Mouse (Mus musculus): ENCODE measurements around the gene Sbno2.
A peak's percentile ranks its signal among the peaks of the same experiment; 100 is the strongest.

Sbno2 gene

DNA sequence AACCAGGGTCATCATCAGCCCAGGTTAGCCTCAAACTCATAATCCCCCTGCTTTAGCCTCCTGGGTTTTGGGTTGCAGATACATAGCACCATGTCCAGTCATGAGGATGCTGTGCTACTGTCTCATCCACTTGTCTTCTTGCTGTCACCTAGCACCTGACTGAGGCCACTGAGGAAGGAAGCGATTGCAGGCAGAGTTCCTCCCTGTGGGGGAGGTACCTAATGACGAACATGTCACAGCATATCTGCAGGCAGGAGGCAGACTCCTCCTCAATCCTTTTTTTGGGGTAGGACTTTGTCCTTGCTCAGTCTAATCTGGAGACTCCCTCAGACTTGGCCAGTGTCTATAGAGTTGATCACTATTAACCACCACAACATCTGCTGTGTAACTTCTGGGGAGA is 16.3 kb upstream of the Sbno2 start:
- DNase-seq = no peak

DNA sequence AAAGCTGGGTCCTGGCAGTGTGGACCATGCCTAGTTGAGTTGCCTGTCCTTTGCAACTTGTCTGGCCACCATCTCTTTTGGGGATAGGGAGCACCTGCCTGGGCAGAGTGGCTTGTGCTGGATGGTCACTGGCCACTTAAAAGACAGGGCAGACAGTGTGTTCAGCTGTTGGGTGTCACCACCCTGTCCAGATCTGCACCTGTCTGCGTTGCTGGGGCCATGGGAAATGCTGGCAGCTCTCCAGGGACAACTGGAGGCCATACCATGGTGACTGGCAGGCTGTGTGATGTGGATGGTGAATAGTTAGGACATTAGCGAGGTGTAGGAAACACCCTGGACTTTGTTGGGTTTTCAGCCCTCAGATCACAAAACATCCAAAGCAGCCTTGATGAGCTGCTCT is 14.8 kb upstream of the Sbno2 start:
- DNase-seq = no peak

DNA sequence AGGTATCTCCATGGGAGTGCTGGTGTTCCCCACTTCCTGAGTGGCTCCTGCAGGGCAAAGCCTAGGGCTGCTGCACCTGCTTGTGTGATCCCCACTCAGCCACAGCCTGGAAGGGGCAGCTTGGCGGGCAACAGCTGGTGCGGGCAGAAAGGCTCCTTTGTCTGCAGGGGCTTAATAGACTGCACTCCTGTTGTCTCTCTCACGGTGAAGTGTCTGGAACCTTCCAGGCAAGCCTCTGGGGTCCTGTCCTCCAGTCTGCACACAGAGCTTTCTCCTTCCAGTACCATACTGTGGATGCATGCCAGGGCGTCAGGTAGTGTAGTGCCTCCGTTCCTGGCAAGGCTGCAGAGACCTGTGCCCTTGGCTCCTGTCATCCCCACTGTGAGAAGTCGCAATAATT is 13.2 kb upstream of the Sbno2 start:
- no peak for DNase-seq

DNA sequence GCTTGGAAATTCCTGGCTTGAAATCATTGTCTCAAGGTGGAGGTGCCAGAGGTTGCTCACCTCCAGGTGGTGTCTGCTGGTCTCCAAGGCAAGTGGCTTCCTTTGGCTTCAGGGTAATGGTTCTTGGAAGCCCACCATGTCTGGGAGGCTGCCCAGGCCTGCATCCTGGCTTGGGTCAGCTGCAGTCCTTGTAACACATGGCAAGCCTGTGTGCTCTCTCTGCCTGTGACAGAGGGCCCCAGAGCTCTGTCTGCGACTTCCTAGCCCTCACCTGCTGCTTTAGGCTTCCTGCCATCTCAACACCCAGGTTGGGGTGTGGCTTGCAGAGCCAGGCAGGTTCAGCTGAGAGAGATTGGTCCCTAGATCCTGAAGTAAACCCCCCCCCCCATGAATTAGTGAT is 12.4 kb upstream of the Sbno2 start:
- no peak for DNase-seq

DNA sequence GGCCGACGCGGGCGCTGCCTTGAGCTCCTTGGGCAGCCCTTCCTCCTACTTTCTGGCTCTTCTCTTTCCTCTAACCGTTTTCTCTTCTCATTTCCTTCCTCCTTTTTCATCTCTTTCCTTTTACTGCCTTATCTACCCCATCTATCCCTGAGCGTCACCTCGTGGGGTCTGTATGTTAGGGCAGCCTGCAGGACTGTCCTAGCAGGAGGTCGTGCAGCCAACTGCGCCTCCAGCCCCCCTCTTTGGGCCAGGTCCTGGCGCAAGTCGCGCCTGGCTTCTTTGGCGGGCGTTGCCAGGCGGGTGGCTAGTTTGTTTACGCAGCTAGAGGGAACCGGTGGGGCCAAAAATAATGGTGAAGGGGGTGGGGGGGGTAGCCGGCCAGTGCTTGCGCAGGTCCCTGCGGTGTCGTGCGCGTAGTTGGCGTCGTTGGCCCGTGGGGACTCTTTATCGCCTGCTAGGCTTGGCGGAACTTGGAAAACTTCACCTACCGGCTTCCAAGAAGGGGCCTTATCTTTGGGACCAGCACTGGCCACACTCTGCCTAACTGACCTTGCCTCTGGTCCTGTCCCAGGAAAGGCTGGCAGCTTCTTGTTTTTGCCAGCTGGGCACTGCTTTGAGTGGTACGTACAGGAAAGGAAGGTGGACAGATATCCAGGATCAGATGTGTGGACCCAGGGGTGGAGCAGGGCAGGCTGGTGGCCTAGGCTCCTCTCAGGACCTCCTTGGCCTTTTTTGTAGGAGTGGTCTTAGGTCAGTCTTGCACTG is 11.7 kb upstream of the Sbno2 start:
- DNase-seq = no peak

DNA sequence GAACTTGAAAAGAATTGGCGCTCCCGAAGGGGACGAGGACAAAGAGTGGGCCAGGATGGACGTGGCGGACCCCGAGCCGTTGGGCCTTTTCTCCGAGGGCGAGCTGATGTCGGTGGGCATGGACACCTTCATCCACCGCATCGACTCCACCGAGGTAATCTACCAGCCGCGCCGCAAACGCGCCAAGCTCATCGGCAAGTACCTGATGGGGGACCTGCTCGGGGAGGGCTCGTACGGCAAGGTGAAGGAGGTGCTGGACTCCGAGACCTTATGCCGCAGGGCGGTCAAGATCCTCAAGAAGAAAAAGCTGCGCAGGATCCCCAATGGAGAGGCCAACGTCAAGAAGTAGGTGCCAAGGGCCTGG is 11.2 kb upstream of the Sbno2 start:
- DNase-seq = no peak

DNA sequence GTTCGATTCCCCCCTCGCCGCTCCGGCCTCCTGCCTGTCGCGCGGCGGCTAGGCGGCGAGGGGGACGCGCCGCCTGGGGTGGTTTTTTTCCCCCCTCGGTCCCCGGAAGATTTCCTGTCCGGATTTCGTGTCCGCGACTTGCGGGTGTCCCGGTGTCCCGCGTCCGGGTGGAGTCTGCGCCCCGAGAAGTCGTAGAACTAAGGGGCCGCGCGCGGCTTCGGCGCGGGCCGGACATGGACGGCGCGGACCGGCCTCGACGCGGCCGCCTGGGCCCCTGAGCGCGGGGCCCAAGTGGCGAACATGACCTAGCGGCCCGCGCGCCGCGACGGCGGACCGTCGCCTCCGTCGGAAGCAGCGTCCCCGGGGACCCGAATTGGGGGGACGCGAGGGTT is 10.6 kb upstream of the Sbno2 start:
- DNase-seq = no peak

DNA sequence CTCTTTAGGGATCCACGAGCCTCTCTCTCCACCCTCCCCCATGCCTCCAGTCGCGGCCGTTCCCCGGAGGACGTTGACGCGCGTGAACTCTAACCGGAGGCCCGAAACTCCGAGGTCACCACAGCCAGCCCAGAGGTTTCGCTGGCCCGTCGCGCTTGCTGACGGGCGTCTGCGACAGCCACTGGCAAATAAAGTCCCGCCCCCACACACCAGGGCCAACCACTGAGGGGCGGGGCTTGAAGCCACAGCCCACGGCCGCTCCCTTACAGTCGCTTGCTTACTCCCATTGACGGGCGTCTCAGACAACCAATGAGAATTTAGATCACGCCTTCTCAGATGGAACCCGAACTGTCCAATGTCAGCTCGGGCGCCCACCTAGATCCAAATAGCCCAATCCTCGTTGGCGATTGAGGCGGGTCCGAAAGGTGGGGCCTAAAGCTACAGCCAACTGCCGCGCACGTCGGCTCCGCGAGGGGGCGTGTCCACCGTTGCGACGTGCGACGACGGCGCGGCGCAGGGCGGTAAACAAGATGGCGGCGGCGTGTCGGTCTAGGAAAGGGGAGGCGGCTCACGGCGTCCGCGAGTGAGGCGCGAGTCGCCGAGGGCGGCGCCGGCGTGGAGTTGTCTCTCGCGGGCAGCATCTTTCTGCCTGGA is 10.0 kb upstream of the Sbno2 start, which contains the start of gene Stk11:
Stk11 (plus strand) TSS at position 514 of the 654 bp plus-strand sequence.
- peak; percentile 99 for DNase-seq

DNA sequence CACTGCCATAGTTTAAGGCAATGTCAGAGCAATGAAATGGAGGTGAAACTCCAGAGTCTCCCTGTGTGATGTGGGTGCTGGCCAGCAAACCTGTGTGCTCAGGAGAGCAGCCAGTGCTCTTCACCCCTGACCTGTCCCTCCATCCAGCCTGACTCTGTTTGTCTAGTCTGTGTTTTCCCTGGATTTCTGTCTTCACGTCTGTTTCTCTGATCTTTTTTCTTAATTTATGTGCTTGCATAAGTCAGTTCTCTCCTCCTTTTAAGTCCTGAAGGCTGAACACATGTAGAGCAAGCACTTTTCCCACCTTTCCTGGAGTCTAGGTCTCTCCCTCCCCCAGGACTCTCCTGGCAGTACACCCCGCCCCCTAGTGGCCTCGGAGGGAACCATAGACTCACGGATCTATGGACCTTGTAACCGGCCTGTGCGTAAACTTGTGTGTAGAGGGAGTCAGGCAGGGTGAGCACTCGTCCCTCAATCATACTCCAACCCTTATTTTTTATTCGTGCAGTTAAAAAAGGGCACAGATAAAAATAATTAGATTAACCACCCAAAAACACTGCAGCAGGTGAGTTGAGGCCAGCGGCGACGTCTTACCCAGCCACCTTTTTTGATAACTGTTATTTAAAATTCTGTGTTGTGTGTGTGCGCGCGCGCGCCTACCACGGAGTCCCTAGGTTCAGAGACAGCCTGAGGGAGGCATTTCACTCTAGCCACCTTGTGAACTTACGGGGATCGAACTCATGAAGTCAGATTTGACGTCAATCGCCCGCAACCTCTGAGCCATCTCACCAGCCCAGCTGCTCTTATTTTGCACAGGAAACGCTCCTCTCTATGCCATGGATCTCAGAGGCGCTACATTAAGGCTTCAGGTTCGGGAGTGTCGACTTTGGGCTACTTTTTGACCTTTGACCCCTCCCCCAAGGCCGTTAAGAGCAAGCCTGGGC is 9.2 kb upstream of the Sbno2 start:
- DNase-seq = peak; percentile 78

DNA sequence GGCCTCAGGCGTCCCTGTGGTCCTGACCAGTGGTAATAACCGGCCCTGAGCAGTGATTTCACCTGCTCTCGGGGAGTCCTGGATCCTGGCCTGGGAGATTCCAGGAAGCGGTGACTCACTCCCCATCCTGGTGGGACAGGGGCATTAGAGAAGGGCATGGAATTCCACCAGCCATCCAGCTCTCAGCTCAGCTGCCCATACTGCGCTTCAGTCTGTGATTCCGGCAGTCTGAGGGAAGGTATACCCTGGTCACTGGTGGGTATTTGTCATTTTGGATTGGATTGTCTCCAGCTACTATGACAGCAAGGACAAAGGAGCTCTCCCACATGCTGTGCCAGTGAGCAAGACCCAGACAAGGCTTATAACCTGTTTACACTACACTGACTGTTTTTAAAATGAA is 2.3 kb upstream of the Sbno2 start:
- no peak for DNase-seq

DNA sequence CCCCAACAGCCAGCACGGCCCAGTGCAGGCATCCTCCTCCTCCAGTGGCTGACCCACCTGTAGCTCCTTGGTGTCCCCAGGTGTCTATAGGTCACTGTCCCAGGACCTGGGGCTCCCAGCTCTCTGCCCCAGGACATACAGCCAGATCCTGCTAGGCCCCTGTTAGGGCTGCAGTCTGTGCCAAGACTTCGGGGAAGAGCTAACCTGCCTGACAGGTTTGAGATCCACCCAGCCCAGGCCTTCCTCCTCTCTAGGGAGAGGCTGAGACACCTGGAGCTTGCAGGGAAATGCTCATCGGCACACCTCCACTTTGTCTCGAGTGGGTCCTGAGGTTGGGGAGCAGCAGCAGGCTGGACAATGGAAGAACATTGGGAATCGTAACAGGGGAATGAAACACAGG is 555 bp upstream of the Sbno2 start:
- no peak for DNase-seq

DNA sequence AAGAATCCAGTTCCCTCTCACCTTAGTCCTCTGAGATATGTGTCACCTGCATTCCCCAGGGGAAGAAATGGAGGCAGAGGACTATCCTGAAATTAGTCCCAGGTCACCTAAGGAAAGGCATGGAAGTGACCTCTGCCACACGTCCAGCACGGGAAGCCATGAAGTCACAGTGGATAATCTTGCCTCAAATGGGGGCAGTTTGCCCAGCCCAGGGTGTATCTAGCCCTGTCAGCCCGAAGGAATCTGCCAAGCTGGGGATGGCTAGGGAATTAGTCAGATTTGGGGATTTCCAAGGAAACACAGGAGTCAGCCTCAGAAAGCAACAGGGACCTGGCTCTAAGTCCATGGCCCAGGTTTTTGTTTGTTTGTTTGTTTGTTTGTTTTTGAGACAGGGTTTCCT is 1.2 kb downstream of the Sbno2 start:
- no peak for DNase-seq

DNA sequence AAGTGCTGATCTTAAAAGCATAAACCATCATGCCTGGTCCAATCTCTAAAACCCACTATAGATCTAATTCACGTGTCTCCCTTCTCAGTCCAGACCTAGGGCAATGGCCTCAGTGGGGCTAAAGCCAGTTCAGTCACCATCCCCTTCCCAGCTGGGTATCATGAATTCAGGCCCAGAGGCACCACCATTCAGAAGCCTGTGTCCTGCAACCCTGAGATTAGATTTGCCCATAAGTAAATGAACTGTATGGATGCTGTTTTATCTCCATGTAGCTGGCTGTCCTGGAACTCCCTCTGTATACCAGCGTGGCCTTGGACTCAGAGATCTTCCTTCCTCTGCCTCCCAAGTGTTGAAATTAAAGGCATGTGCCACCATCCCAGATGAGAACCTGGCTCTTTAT is 2.3 kb downstream of the Sbno2 start:
- no peak for DNase-seq

DNA sequence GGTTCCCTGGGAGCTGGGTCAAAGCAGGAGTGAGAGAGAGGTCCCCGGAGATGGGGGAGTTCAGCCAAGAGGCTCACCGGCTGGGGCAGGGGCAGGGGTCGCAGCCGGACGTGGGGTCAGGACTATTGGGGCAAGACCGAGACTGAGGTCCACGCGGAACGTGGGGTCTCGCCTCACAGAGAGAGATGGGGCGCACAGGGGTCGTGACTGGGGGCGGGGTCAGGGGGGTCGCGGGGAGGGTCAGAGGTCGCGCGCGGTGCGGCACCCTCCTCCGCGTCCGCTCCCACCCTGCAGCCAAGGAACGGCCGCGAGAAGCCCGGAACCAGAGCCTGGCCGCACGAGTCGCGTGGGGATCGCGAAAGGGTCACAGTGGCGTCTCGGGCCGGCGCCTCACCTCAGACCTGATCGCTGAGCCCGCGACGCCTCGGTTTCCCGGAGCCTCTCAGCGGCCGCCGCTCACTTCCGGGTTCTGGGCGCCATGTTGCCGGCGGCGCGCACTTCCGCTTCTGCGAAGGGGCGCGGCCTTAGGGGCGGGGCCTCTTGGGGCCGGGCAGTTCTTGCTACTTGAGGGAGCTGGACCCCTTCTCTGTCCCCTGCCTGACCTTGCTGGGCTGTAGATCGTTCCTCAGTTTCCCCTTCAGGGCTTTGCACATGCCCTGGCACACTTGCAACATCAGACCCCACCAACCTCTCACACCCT is 3.0 kb downstream of the Sbno2 start:
- DNase-seq = peak; percentile 83

DNA sequence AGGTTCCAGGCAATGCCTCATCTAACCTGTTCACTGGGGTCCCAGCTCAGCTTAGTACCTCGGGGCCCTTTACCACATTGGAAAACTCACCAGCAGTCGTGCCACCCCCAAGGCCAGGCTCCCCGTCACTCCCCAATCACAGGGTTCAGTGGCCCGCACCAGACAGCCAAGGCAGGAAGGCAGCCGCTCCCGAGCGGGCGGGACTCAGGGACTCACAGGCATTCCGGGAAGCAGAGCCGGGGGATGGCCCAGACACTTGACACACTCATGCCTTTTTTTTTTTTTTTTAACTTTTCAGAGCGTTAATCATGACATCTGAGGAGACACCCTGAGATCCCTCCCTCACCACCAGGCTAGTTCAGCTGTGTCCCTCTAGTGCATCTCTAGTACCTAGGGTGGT is 4.4 kb downstream of the Sbno2 start:
- DNase-seq = no peak

DNA sequence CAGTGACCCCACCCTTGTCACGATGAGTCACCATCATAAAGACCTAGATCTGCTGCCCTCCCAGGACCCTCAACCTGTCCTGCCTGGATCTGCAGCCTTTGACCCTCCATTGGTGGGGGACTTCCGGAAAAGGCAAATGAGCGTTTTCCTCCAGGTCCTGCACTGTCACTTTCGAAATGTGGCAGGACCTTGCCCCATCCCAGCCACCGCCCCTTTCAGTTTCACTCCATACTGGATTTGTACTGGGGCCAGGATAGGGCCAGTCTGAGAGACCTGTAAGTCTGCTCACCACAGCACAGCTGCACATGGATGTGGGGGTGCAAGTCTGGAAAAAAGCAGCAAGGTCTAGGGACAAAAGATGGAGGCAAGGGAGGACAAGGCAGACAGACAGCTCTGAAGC is 6.7 kb downstream of the Sbno2 start:
- no peak for DNase-seq

DNA sequence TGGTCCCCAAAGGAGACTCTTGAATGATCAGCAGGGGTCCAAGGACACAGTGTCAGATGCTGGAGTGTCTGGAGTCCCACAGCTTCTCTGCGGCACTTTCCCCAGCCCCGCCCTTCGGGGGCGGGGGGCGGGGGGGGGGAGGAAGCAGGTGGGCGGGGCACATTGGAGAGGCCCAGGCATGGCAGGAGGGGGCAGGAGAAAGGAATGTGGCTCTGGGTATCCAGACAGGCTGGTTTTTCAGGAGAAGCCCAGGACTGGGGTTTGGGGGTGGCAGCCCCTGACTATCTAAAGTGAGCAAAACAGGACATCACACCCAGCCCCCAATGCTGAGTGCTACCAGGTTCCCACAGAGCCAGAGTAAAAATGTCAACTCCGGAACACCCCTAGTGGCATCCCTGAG is 8.1 kb downstream of the Sbno2 start:
- no peak for DNase-seq

DNA sequence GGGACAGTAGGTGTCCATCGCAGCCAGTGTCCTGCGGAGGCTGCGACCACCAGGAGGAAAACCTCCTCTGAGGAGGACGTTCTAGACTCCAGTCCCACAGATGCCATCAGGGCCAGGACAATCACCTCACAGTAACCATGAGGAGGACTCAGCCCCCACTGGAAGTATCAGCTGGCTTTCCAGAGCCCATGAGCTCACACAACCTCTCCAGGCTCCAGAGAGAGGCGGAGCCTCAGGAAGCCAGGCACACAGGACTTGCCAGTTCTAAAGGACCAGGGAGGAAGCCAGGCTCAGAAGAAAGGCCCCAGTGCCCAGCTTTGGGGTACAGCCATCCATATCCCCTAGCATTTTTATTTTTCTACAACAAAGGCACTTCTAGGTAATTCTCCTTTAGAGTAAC is 9.8 kb downstream of the Sbno2 start:
- DNase-seq = no peak

DNA sequence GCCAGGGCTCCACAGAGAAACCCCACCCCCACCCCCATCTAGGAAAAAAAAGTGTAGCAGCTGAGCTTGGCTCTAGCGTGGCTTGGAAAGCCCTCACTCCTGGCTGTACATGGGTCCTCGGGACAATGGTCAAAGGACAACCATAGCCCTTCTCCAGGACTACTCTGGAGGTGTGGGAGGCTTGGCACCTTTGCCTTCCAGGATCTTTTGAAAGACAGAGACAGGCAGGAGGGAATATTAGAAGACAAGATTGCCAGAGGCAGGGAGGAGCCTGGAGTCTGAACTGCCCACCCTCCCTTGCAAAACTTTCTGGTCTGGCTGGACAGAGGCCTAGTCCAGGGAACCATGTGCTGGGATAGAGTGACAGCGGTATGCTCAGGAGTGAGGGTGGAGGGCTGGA is 10.7 kb downstream of the Sbno2 start:
- no peak for DNase-seq

DNA sequence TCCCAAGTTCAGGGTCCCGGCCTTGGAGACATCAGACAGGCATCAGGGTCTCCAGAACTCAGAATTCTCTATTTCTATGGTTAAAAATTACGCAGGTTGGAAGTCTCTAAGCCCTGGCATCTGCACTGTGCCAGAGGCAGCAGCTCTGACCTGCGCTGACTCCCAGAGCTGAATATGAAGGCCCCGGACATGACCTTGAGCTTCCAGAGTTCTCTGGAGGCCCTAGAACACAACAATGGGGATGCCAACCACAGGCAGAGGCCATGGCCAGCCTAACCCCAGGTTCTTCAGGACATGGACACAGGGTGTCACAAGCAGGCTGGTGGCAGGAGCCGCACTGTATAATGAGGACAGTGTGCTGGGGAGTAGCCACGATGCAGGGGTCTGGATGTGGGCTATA is 11.3 kb downstream of the Sbno2 start:
- no peak for DNase-seq

DNA sequence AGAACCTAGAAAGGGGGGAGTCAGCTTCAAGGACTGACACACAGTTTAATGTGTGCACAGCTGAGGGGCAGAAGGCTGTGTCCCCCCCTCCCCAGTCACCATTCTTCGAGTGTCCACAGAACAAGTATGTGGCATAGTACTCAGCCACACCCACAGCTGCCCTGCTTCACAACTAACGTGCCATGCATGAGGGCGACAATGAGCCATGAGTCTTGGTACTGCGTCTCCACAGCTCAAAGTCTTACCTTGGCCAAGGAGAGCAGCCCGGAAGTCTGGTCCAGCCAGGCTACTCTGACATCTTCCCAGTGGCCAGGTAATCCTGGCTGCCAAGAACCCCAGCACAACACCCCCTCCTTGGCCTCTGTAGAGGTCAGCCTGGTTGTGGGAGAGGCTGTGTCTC is 12.7 kb downstream of the Sbno2 start:
- DNase-seq = no peak

DNA sequence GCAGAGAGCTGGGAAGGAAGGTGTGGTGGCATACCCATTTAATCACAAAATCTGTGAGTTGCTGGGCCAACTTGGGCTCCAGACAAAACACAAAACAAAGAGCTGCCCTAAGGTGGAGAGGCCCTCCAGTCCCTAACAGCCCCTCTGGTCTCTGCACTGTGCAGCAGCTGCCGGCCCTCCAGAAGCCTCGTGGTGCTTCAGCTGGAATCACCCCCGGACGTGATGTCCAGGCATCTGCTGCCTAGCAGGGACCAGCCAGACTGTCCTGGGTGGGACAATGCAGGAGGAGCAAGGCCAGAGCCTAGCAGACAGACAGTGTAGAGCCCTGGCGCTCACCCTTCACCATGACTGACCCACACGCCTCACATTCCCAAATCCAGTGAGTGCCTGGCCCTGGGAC is 13.8 kb downstream of the Sbno2 start:
- no peak for DNase-seq

DNA sequence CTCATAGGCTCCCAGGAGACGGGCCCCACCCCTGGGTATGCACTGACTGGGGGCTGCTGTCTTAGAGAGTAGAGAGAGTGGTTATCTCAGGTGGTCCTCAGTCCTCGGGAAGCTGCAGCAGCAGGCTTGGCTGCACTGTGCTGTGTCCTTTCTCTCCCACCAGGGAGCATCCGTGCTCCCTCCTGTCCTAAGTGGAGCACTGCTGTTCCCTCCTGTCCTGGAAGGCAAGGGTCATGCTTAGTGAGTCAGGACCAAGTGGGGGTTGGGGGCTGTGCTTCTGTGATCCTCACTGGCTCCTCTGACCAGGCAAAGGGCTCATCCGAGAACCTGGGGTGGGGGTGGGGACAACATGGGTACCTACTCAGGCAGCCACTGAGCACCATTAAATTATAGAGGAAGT is 16.2 kb downstream of the Sbno2 start:
- DNase-seq = no peak

All from right cerebral cortex, postnatal 25 days (tissue).